10 mouse cellular contexts compared by ENCODE assay signal in genomic region chr19:61199836-61200235, GRCm38 (mm10). TPM values are rescaled to one million over a fixed set of nuclear protein-coding genes. Genes with fewer than 3 reads are reported as not detected.
DNase-seq lines count a peak whose midpoint lies in the region; ATAC-seq lines count a peak whose summit lies in the region.
"Had no signal": no experiment of that assay in that cellular context is flagged by ENCODE, and none has a peak within 500 bp of the region (broad histone marks: within the 10 kb centered on the region; RNA-seq: fewer than 3 reads in every experiment).

No protein-coding gene starts in this region.

- peak; percentile 24 for DNase-seq in forebrain, embryonic 14.5 days (ENCODE audit: low spot score)
- no peak for DNase-seq in forebrain, embryonic 10.5 days (ENCODE audit: extremely low spot score, low spot score)
- peak; percentile 40 for DNase-seq in R1 (ENCODE audit: low read depth, low spot score)
- peak; percentile 14 to 31 for DNase-seq in kidney, adult 8-10 months
- peak; percentile 21 for DNase-seq in retina, embryonic 14.5 days (ENCODE audit: low spot score)

- no peaks in the 10 kb centered on the region for H3K27me3 ChIP-seq in forebrain, embryonic 14.5 days (replicated peaks; ENCODE audit: control insufficient read depth, insufficient read depth, low read length)
- no peaks in the 10 kb centered on the region for H3K27me3 ChIP-seq in forebrain, embryonic 10.5 days (ENCODE audit: poor library complexity, severe bottlenecking)
- H3K27me3 ChIP-seq in megakaryocyte, embryonic 14.5 days (replicated peaks): no peaks in the 10 kb centered on the region
- H3K27me3 ChIP-seq in intestine, embryonic 15.5 days (replicated peaks): no peaks in the 10 kb centered on the region

- H3K4me2 ChIP-seq in forebrain, embryonic 14.5 days (ENCODE audit: low read length): no peak overlapping the region
- no peak overlapping the region for H3K4me2 ChIP-seq in intestine, embryonic 15.5 days (replicated peaks)

- H3K9ac ChIP-seq in forebrain, embryonic 14.5 days (ENCODE audit: low read length): no peak overlapping the region
- H3K9ac ChIP-seq in intestine, embryonic 15.5 days: no peak overlapping the region

- 15% methylated on average over 10 of the region's 10 CpGs for WGBS in forebrain, embryonic 14.5 days
- 28% methylated on average over 10 of the region's 10 CpGs for WGBS in forebrain, embryonic 10.5 days
- WGBS in intestine, embryonic 15.5 days: 18% methylated on average over 10 of the region's 10 CpGs

- ATAC-seq in forebrain, embryonic 14.5 days: no peak
- ATAC-seq in megakaryocyte, adult 5-6 weeks (ENCODE audit: poor library complexity, severe bottlenecking): no peak
- ATAC-seq in intestine, embryonic 15.5 days: no peak

- no peaks in the 10 kb centered on the region for H3K4me1 ChIP-seq in forebrain, embryonic 14.5 days (ENCODE audit: control insufficient read depth, insufficient read depth, low read length)
- no peaks in the 10 kb centered on the region for H3K4me1 ChIP-seq in forebrain, embryonic 10.5 days
- H3K4me1 ChIP-seq in megakaryocyte, embryonic 14.5 days: peaks cover 6% of the 10 kb centered on the region
- H3K4me1 ChIP-seq in intestine, embryonic 15.5 days (replicated peaks): no peaks in the 10 kb centered on the region

- H3K36me3 ChIP-seq in forebrain, embryonic 14.5 days (ENCODE audit: control insufficient read depth, insufficient read depth, low read length): no peaks in the 10 kb centered on the region
- no peaks in the 10 kb centered on the region for H3K36me3 ChIP-seq in forebrain, embryonic 10.5 days (replicated peaks)
- no peaks in the 10 kb centered on the region for H3K36me3 ChIP-seq in megakaryocyte, embryonic 14.5 days (replicated peaks; ENCODE audit: low read length)
- no peaks in the 10 kb centered on the region for H3K36me3 ChIP-seq in intestine, embryonic 15.5 days

- no peak overlapping the region for H3K4me3 ChIP-seq in forebrain, embryonic 14.5 days (ENCODE audit: low read depth, low read length)
- H3K4me3 ChIP-seq in forebrain, embryonic 10.5 days: no peak overlapping the region
- H3K4me3 ChIP-seq in megakaryocyte, embryonic 14.5 days (replicated peaks): peak overlapping the region; percentile 90
- no peak overlapping the region for H3K4me3 ChIP-seq in intestine, embryonic 15.5 days (replicated peaks)

- H3K27ac ChIP-seq in forebrain, embryonic 14.5 days (ENCODE audit: low read depth, low read length): no peak overlapping the region
- H3K27ac ChIP-seq in forebrain, embryonic 10.5 days: no peak overlapping the region
- H3K27ac ChIP-seq in intestine, embryonic 15.5 days: no peak overlapping the region

- H3K9me3 ChIP-seq in forebrain, embryonic 14.5 days (replicated peaks; ENCODE audit: control insufficient read depth, low read length): no peaks in the 10 kb centered on the region
- peaks cover 5% of the 10 kb centered on the region; the same call in 1 of the 2 replicates for H3K9me3 ChIP-seq in forebrain, embryonic 10.5 days
- H3K9me3 ChIP-seq in megakaryocyte, embryonic 14.5 days: no peaks in the 10 kb centered on the region
- H3K9me3 ChIP-seq in intestine, embryonic 15.5 days: no peaks in the 10 kb centered on the region

RNA-seq across cellular contexts. Expression of gene Gm6020, which starts 16.1 kb away (rescaled TPM):
- not detected in 2 replicates for polyA plus RNA-seq in forebrain, embryonic 14.5 days (2014; fragmentation: Nextera tagmentation; extraction: Ambion mirVana)
- polyA plus RNA-seq in forebrain, embryonic 10.5 days (2016; fragmentation: Nextera tagmentation; extraction: Ambion mirVana): not detected in 2 replicates
- not detected in 2 replicates for polyA plus RNA-seq in megakaryocyte, embryonic 14.5 days (2012; ENCODE audit: insufficient read depth, low replicate concordance)
- total RNA-seq in megakaryocyte, adult 5-6 weeks (2015): not detected in 2 replicates
- total RNA-seq in megakaryocyte, adult 5-6 weeks (2017): not detected in 2 replicates
- not detected in 2 replicates for polyA plus RNA-seq in intestine, embryonic 15.5 days (2015; fragmentation: Nextera tagmentation; extraction: Ambion mirVana)
- total RNA-seq: gastrocnemius, postnatal 36 days had no signal
- polyA plus RNA-seq: testis, adult 2 months had no signal

RNA-seq across cellular contexts. Expression of gene Gm7102, which starts 23.7 kb away (rescaled TPM):
- polyA plus RNA-seq in forebrain, embryonic 14.5 days (2014; fragmentation: Nextera tagmentation; extraction: Ambion mirVana): not detected in 2 replicates
- polyA plus RNA-seq in forebrain, embryonic 10.5 days (2016; fragmentation: Nextera tagmentation; extraction: Ambion mirVana): 0.11 and 0.19 TPM in 2 replicates
- polyA plus RNA-seq in megakaryocyte, embryonic 14.5 days (2012; ENCODE audit: insufficient read depth, low replicate concordance): 0.16 TPM in 1 of 2 replicates, not detected in the other
- total RNA-seq in megakaryocyte, adult 5-6 weeks (2015): 0.18 TPM in 1 of 2 replicates, not detected in the other
- not detected in 2 replicates for total RNA-seq in megakaryocyte, adult 5-6 weeks (2017)
- 0.16 TPM in 1 of 2 replicates, not detected in the other for polyA plus RNA-seq in intestine, embryonic 15.5 days (2015; fragmentation: Nextera tagmentation; extraction: Ambion mirVana)
- total RNA-seq: gastrocnemius, postnatal 36 days had no signal

RNA-seq across cellular contexts. Expression of gene Csf2ra, which starts 28.4 kb away (rescaled TPM):
- 10.2 and 15.7 TPM in 2 replicates for polyA plus RNA-seq in forebrain, embryonic 14.5 days (2014; fragmentation: Nextera tagmentation; extraction: Ambion mirVana)
- 13.0 and 15.5 TPM in 2 replicates for polyA plus RNA-seq in forebrain, embryonic 10.5 days (2016; fragmentation: Nextera tagmentation; extraction: Ambion mirVana)
- polyA plus RNA-seq in megakaryocyte, embryonic 14.5 days (2012; ENCODE audit: insufficient read depth, low replicate concordance): 50.3 and 57.5 TPM in 2 replicates
- total RNA-seq in megakaryocyte, adult 5-6 weeks (2015): 415 and 460 TPM in 2 replicates
- total RNA-seq in megakaryocyte, adult 5-6 weeks (2017): 114 and 125 TPM in 2 replicates
- 33.9 and 40.7 TPM in 2 replicates for polyA plus RNA-seq in intestine, embryonic 15.5 days (2015; fragmentation: Nextera tagmentation; extraction: Ambion mirVana)

RNA-seq across cellular contexts. Expression of gene Zfp950, which starts 59.2 kb away (rescaled TPM):
- 36.0 and 39.2 TPM in 2 replicates for polyA plus RNA-seq in forebrain, embryonic 14.5 days (2014; fragmentation: Nextera tagmentation; extraction: Ambion mirVana)
- polyA plus RNA-seq in forebrain, embryonic 10.5 days (2016; fragmentation: Nextera tagmentation; extraction: Ambion mirVana): 21.8 and 29.7 TPM in 2 replicates
- polyA plus RNA-seq in megakaryocyte, embryonic 14.5 days (2012; ENCODE audit: insufficient read depth, low replicate concordance): 0.15 TPM in 1 of 2 replicates, not detected in the other
- 34.3 and 39.3 TPM in 2 replicates for total RNA-seq in megakaryocyte, adult 5-6 weeks (2015)
- 29.4 and 35.9 TPM in 2 replicates for total RNA-seq in megakaryocyte, adult 5-6 weeks (2017)
- polyA plus RNA-seq in intestine, embryonic 15.5 days (2015; fragmentation: Nextera tagmentation; extraction: Ambion mirVana): 32.8 and 38.1 TPM in 2 replicates
